Mouse (Mus musculus) kidney, embryonic 14.5 days (tissue): Measurements from ENCODE around the gene Gatad2b. TPM values are rescaled to one million over a fixed set of nuclear protein-coding genes. Genes with fewer than 3 reads are reported as not detected.

Experiments used
- ATAC-seq: fragments of 200-750 bp; cut with Nextera tagmentation; 2 replicates; pipeline ENCODE4 v1.8.0; 2017; ENCODE audit warnings: moderate number of reproducible peaks, mild to moderate bottlenecking, moderate TSS enrichment, moderate library complexity; ENCODE audit not compliant: low FRiP score, low TSS enrichment
- H3K27ac ChIP-seq: fragments of 300-500 bp; sonication (generic); 2 replicates; pipeline ENCODE4 v1.5.1; 2014; ENCODE audit warnings: low read depth, mild to moderate bottlenecking, low read length, moderate library complexity, mixed read lengths
- H3K27me3 ChIP-seq: fragments of 300-500 bp; sonication (generic); 2 replicates; pipeline ENCODE4 v1.6.1; 2014; ENCODE audit warnings: mild to moderate bottlenecking, low read length; ENCODE audit not compliant: control insufficient read depth, insufficient read depth
- H3K36me3 ChIP-seq: fragments of 300-500 bp; sonication (generic); 2 replicates; pipeline ENCODE4 v1.6.1; 2014; ENCODE audit warnings: low read length, mixed read lengths; ENCODE audit not compliant: control insufficient read depth, insufficient read depth
- H3K4me1 ChIP-seq: fragments of 300-500 bp; sonication (generic); 2 replicates; pipeline ENCODE4 v1.6.1; 2014; ENCODE audit warnings: low read length, mixed read lengths; ENCODE audit not compliant: control insufficient read depth, insufficient read depth
- H3K4me2 ChIP-seq: fragments of 300-500 bp; sonication (generic); replicated peaks from 2 replicates; pipeline ENCODE4 v1.6.1; 2014; ENCODE audit warnings: low read depth, mild to moderate bottlenecking, low read length
- H3K4me3 ChIP-seq: fragments of 300-500 bp; sonication (generic); 2 replicates; pipeline ENCODE4 v1.5.1; 2014; ENCODE audit warnings: mild to moderate bottlenecking, low read length
- H3K9ac ChIP-seq: fragments of 300-500 bp; sonication (generic); 2 replicates; pipeline ENCODE4 v1.6.1; 2014; ENCODE audit warnings: low read depth, mild to moderate bottlenecking, low read length, moderate library complexity
- H3K9me3 ChIP-seq: fragments of 300-500 bp; sonication (generic); 2 replicates; pipeline ENCODE4 v1.6.1; 2016; ENCODE audit warnings: low read length; ENCODE audit not compliant: control insufficient read depth
- WGBS: fragments of 180-500 bp; shearing (Covaris S2); extraction: QIAGEN DNeasy Blood & Tissue Kit; methylation state at CpG from one replicate; pipeline ENCODE4 v1.1.7; 2014; 5-methylcytosine and 5-hydroxymethylcytosine counted together
- polyA plus RNA-seq: library from polyadenylated mRNA; unstranded; fragments of >200 nt; fragmentation: Nextera tagmentation; extraction: Ambion mirVana; gene quantifications from 2 replicates; pipeline ENCODE4 v1.2.1, GENCODE M21; 2014

Gatad2b gene
- polyA plus RNA-seq, 1 experiment from 2014 or later, result 24.5 TPM

GRCm38 (mm10) chr3:90374368-90374767 is 81.4 kb downstream of the Gatad2b start:
- 70% methylated on average over 4 of the region's 4 CpGs for WGBS
- no peak for ATAC-seq
- Histone ChIP-seq H3K4me2 (no peak overlapping the region), H3K27me3 (no peaks in the 10 kb centered on the region), H3K36me3 (no peaks in the 10 kb centered on the region), H3K27ac (no peak overlapping the region), H3K9ac (no peak overlapping the region), H3K9me3 (no peaks in the 10 kb centered on the region), H3K4me3 (no peak overlapping the region), H3K4me1 (no peaks in the 10 kb centered on the region)

- no peaks in the 10 kb centered on the region for H3K9me3 ChIP-seq
- no peaks in the 10 kb centered on the region for H3K27me3 ChIP-seq
- H3K27ac ChIP-seq, result no peak overlapping the region
- ATAC-seq, result no peak
- H3K4me1 ChIP-seq, result no peaks in the 10 kb centered on the region
- H3K36me3 ChIP-seq, result no peaks in the 10 kb centered on the region
- H3K4me2 ChIP-seq, result no peak overlapping the region
- no peak overlapping the region for H3K4me3 ChIP-seq
- no peak overlapping the region for H3K9ac ChIP-seq
- WGBS, result 74% methylated on average over 3 of the region's 3 CpGs
Observed at GRCm38 (mm10) chr3:90375562-90376246, 82.7 kb downstream of the Gatad2b start.

GRCm38 (mm10) chr3:90376247-90376585 is 83.2 kb downstream of the Gatad2b start:
- Histone ChIP-seq H3K9ac (no peak overlapping the region), H3K9me3 (no peaks in the 10 kb centered on the region), H3K36me3 (no peaks in the 10 kb centered on the region), H3K27ac (no peak overlapping the region), H3K27me3 (no peaks in the 10 kb centered on the region), H3K4me2 (no peak overlapping the region), H3K4me3 (no peak overlapping the region), H3K4me1 (no peaks in the 10 kb centered on the region)
- 80% methylated on average over 1 of the region's 1 CpGs for WGBS
- 0 out of 2 replicates have a peak, but pooled peaks have one; percentile 38 for ATAC-seq

GRCm38 (mm10) chr3:90378496-90378895 is 85.5 kb downstream of the Gatad2b start:
- peak; percentile 7; the same call in 1 of the 2 replicates for ATAC-seq
- Histone ChIP-seq H3K9me3 (no peaks in the 10 kb centered on the region), H3K9ac (no peak overlapping the region), H3K27me3 (no peaks in the 10 kb centered on the region), H3K4me1 (no peaks in the 10 kb centered on the region), H3K4me2 (no peak overlapping the region), H3K36me3 (no peaks in the 10 kb centered on the region), H3K4me3 (no peak overlapping the region), H3K27ac (no peak overlapping the region)
- WGBS, result 86% methylated on average over 5 of the region's 5 CpGs

GRCm38 (mm10) chr3:90381727-90382126 is 88.7 kb downstream of the Gatad2b start:
- peaks cover 6% of the 10 kb centered on the region for H3K4me1 ChIP-seq
- ATAC-seq, result no peak
- no peak overlapping the region for H3K4me2 ChIP-seq

GRCm38 (mm10) chr3:90383690-90384089 is 90.7 kb downstream of the Gatad2b start:
- peaks cover 11% of the 10 kb centered on the region for H3K4me1 ChIP-seq
- H3K4me3 ChIP-seq, result no peak overlapping the region
- no peaks in the 10 kb centered on the region for H3K9me3 ChIP-seq
- H3K27me3 ChIP-seq, result no peaks in the 10 kb centered on the region
- 91% methylated on average over 4 of the region's 4 CpGs for WGBS
- no peak overlapping the region for H3K9ac ChIP-seq
- no peak overlapping the region for H3K4me2 ChIP-seq
- peaks cover 9% of the 10 kb centered on the region; the same call in 1 of the 2 replicates for H3K36me3 ChIP-seq
- no peak overlapping the region for H3K27ac ChIP-seq
- ATAC-seq, result no peak

More at GRCm38 (mm10) chr3:90381727-90382126, 88.7 kb downstream of the Gatad2b start:
- 67% methylated on average over 11 of the region's 11 CpGs for WGBS
- Histone ChIP-seq H3K27me3 (no peaks in the 10 kb centered on the region), H3K9me3 (no peaks in the 10 kb centered on the region), H3K27ac (no peak overlapping the region), H3K9ac (no peak overlapping the region), H3K36me3 (peaks cover 6% of the 10 kb centered on the region; the same call in 1 of the 2 replicates), H3K4me3 (no peak overlapping the region)

- 58% methylated on average over 7 of the region's 7 CpGs for WGBS
- Histone ChIP-seq H3K4me1 (peaks cover 11% of the 10 kb centered on the region), H3K4me3 (no peak overlapping the region), H3K27me3 (no peaks in the 10 kb centered on the region), H3K9me3 (no peaks in the 10 kb centered on the region), H3K4me2 (no peak overlapping the region), H3K9ac (no peak overlapping the region), H3K27ac (0 out of 2 replicates have a peak overlapping the region, but pooled peaks have one; percentile 37), H3K36me3 (peaks cover 9% of the 10 kb centered on the region; the same call in 1 of the 2 replicates)
- ATAC-seq, result no peak
Observed at GRCm38 (mm10) chr3:90384851-90385375, 91.9 kb downstream of the Gatad2b start.

- WGBS, result 95% methylated on average over 10 of the region's 10 CpGs
Observed at GRCm38 (mm10) chr3:90386817-90387216, 93.8 kb downstream of the Gatad2b start.

GRCm38 (mm10) chr3:90387483-90387882 is 94.5 kb downstream of the Gatad2b start:
- no peak overlapping the region for H3K9ac ChIP-seq
- ATAC-seq, result no peak
- no peak overlapping the region for H3K4me2 ChIP-seq
- no peak overlapping the region for H3K27ac ChIP-seq
- H3K4me1 ChIP-seq, result peaks cover 17% of the 10 kb centered on the region
- no peaks in the 10 kb centered on the region for H3K9me3 ChIP-seq
- H3K36me3 ChIP-seq, result peaks cover 28% of the 10 kb centered on the region
- 69% methylated on average over 11 of the region's 11 CpGs for WGBS
- H3K4me3 ChIP-seq, result no peak overlapping the region
- H3K27me3 ChIP-seq, result no peaks in the 10 kb centered on the region

More at GRCm38 (mm10) chr3:90386817-90387216, 93.8 kb downstream of the Gatad2b start:
- H3K4me1 ChIP-seq, result peaks cover 17% of the 10 kb centered on the region
- H3K9ac ChIP-seq, result no peak overlapping the region
- H3K27ac ChIP-seq, result no peak overlapping the region
- no peak overlapping the region for H3K4me2 ChIP-seq
- no peak for ATAC-seq
- no peaks in the 10 kb centered on the region for H3K9me3 ChIP-seq
- peaks cover 21% of the 10 kb centered on the region for H3K36me3 ChIP-seq
- no peaks in the 10 kb centered on the region for H3K27me3 ChIP-seq
- H3K4me3 ChIP-seq, result no peak overlapping the region
